Mouse (Mus musculus) lung, adult 2 months (tissue): Measurements from ENCODE around the gene Kctd21.

Experiments used
- CTCF ChIP-seq: fragments of 200-500 bp; IDR thresholded peaks from 2 replicates; pipeline ENCODE4 v1.5.1; 2011; ENCODE audit warnings: mild to moderate bottlenecking, low read length, control low read depth; ENCODE audit not compliant: insufficient read depth
- POLR2A ChIP-seq: fragments of 200-500 bp; IDR thresholded peaks from 2 replicates; pipeline ENCODE4 v1.6.1; 2011; ENCODE audit warnings: low read depth, mild to moderate bottlenecking, control low read depth, low read length, borderline replicate concordance; ENCODE audit errors: extremely low read depth

DNA sequence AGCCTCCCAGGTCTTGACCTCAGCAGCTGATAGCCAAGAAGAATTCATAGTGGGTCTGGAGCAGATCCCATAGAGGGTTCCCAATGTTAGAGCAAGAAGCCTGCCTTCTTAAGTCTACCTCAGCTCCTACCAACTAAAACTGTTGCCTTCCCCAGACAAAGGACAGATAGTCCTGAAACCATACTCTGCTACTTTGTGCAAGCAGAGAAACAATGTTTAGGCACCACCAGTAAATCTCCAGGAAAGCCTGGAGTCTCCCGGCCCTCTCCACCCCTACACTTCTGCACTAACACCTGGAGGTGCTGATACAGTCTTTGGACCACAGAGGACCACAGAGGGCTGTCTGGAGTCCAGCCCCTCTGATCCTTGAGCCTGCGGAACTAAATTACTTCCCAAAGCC is 12.5 kb downstream of the Kctd21 start:
- TF ChIP-seq CTCF (no peak), POLR2A (no peak)
